Mouse (Mus musculus) kidney, embryonic 16.5 days (tissue): ENCODE results near the gene Wbp1l. TPM values are rescaled to one million over a fixed set of nuclear protein-coding genes. Genes with fewer than 3 reads are reported as not detected.

ENCODE experiments used
- ATAC-seq: fragments of 200-750 bp; cut with Nextera tagmentation; 2 replicates; pipeline ENCODE4 v1.8.0; 2017; ENCODE audit warnings: moderate TSS enrichment; ENCODE audit not compliant: low FRiP score, low TSS enrichment
- H3K27ac ChIP-seq: fragments of 300-500 bp; sonication (generic); 2 replicates; pipeline ENCODE4 v1.5.1; 2014; ENCODE audit warnings: low read length
- H3K27me3 ChIP-seq: fragments of 300-500 bp; sonication (generic); 2 replicates; pipeline ENCODE4 v1.6.1; 2014; ENCODE audit warnings: low read length, control low read depth, mixed read lengths; ENCODE audit not compliant: insufficient read depth
- H3K36me3 ChIP-seq: fragments of 300-500 bp; sonication (generic); 2 replicates; pipeline ENCODE4 v1.6.1; 2014; ENCODE audit warnings: low read length, control low read depth, mixed read lengths; ENCODE audit not compliant: insufficient read depth
- H3K4me1 ChIP-seq: fragments of 300-500 bp; sonication (generic); 2 replicates; pipeline ENCODE4 v1.6.1; 2014; ENCODE audit warnings: low read length, control low read depth, mixed read lengths; ENCODE audit not compliant: insufficient read depth
- H3K4me2 ChIP-seq: fragments of 300-500 bp; sonication (generic); replicated peaks from 2 replicates; pipeline ENCODE4 v1.6.1; 2014; ENCODE audit warnings: low read depth, low read length
- H3K4me3 ChIP-seq: fragments of 300-500 bp; sonication (generic); 2 replicates; pipeline ENCODE4 v1.5.1; 2014; ENCODE audit warnings: mild to moderate bottlenecking, low read length
- H3K9ac ChIP-seq: fragments of 300-500 bp; sonication (generic); replicated peaks from 2 replicates; pipeline ENCODE4 v1.6.1; 2014; ENCODE audit warnings: low read length
- H3K9me3 ChIP-seq: fragments of 300-500 bp; sonication (generic); 2 replicates; pipeline ENCODE4 v1.6.1; 2016; ENCODE audit warnings: low read length, control low read depth
- WGBS: fragments of 180-500 bp; shearing (Covaris S2); extraction: QIAGEN DNeasy Blood & Tissue Kit; methylation state at CpG from one replicate; pipeline ENCODE4 v1.1.7; 2014; 5-methylcytosine and 5-hydroxymethylcytosine counted together
- polyA plus RNA-seq: library from polyadenylated mRNA; unstranded; fragments of >200 nt; fragmentation: Nextera tagmentation; extraction: Ambion mirVana; gene quantifications from 2 replicates; pipeline ENCODE4 v1.2.1, GENCODE M21; 2015

The Wbp1l gene
- polyA plus RNA-seq, 1 experiment from 2014 or later, result 53.4 TPM

DNA sequence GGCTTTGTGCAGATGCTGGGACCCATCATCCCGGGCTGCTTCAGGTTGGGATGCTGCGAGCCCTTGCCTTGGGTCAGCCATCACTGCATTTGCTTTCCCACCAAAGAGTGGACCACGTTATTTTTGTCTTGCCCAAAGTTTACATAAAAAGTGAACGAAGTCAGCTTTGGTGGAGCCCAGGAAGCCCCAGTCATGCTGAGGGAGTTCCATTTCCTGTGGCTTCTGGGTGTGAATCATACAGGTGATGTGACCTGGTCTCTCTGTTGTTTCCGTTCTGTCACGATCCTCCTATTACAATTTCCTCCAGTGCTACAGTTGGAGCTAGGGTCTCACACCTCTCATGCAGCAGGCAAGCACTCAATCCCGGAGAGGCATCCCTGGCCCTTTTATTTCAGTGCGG is 18.5 kb downstream of the Wbp1l start:
- no peak for ATAC-seq
- no peaks in the 10 kb centered on the region for H3K9me3 ChIP-seq
- no peak overlapping the region for H3K27ac ChIP-seq
- H3K4me1 ChIP-seq, result peaks cover 58% of the 10 kb centered on the region
- H3K36me3 ChIP-seq, result peaks cover 4% of the 10 kb centered on the region; the same call in 1 of the 2 replicates
- no peak overlapping the region for H3K4me2 ChIP-seq
- no peak overlapping the region for H3K4me3 ChIP-seq
- 79% methylated on average over 8 of the region's 8 CpGs for WGBS
- H3K27me3 ChIP-seq, result no peaks in the 10 kb centered on the region
- no peak overlapping the region for H3K9ac ChIP-seq

DNA sequence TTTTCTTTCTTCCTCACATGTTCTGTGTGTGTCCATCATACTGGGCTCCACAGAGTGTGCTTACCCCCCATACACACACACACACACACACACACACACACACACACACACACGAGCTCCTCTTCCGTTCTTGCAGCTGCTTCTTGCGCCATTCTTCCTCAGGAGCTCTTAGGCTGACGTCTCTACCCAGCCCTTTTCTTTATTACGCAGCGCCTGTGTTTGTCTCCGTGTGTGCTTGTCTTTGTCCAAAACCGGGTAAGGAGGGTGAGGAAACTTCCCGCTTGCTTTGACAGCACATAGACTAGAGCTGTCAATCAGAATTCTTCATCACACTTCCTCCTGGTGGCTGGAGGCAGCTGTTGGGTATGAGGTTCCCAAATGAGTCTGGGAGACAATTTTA is 19.4 kb downstream of the Wbp1l start:
- Histone ChIP-seq H3K27me3 (no peaks in the 10 kb centered on the region), H3K4me2 (no peak overlapping the region), H3K4me3 (no peak overlapping the region), H3K4me1 (peaks cover 65% of the 10 kb centered on the region), H3K9ac (no peak overlapping the region), H3K27ac (peak overlapping the region; percentile 47; the same call in 1 of the 2 replicates), H3K36me3 (peaks cover 4% of the 10 kb centered on the region; the same call in 1 of the 2 replicates), H3K9me3 (no peaks in the 10 kb centered on the region)
- 71% methylated on average over 9 of the region's 9 CpGs for WGBS
- no peak for ATAC-seq

DNA sequence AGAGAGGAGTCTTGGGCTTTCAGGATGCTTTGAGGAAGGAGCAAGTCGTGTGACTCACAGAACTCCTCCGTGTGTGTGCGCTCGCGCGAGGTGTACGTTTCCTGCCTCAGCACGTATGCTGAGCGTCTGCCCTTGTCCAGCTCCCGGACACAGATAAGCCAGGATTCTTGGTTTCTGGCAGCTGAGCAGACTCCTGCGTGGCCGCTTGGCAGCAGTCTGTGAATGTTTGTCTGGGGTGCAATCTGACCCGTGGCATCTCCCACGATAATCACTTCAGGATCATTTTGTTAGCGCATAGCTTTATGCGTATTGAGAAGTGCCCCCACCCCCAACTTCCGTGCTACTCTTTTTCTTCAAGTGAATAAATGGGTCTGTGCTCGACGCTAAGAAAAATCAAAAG is 20.1 kb downstream of the Wbp1l start:
- Histone ChIP-seq H3K36me3 (no peaks in the 10 kb centered on the region), H3K4me2 (no peak overlapping the region), H3K4me3 (no peak overlapping the region), H3K9me3 (no peaks in the 10 kb centered on the region), H3K4me1 (peaks cover 72% of the 10 kb centered on the region), H3K27me3 (no peaks in the 10 kb centered on the region), H3K27ac (peak overlapping the region; percentile 47; the same call in 1 of the 2 replicates), H3K9ac (no peak overlapping the region)
- WGBS, result 41% methylated on average over 19 of the region's 19 CpGs
- ATAC-seq, result no peak

DNA sequence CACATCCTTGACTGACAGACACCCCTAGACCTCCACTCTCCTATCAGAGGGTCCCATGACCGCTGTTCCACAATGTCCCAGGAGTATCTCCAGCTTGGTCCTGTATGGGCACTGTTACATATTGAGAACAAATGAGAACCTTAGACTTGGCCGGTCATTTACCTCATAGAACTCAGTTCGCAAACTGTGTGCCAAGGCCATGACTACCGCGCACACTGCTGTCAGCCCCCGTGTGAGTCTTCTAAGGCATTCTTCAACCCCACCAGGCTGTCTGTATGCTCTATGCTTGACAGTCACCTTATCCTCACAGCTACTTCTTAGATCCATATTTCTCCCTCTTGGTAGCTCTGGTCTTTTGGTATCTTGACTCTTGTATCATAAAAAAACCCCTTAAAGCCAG is 20.6 kb downstream of the Wbp1l start:
- ATAC-seq, result no peak
- whole genome bisulfite sequencing, result 94% methylated on average over 6 of the region's 6 CpGs
- no peak overlapping the region for H3K27ac ChIP-seq

DNA sequence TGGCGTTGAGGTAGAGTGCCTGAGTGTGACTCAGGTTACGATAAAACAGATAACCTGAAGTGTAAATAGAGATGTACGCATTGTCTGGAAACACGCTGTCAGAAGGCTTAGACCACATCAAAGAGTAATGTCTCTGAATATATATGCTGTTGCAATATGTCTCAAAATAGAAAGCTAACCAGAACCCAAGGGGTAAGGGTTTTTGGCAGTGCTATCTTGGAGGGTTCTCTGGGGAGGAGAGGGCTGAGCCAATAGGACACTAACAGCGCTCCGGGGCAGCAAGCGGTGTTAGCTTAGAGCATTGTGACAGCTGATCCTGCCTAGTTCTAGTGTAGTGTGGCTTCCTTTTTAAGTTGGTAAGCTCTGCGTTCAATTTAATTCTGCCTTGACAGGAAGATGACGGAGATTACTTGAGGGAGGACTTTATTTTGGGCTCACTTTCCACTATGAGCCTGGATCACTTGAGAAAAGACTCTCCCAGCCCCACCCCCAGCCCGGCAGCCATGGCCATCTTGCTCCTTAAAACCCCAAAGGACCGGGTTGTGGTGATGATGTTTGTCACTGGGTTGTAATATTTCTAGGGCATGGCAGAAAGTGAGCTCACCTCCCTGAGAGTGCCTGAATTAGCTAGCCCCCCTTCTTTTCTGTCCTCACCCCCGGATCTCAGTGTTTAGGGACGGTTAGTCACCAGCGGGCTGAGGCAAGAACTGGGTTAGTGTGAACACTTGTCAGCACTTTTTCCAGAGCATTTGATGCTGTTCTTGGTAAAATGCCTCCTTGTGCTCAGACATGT is 21.3 kb downstream of the Wbp1l start:
- Histone ChIP-seq H3K27me3 (no peaks in the 10 kb centered on the region), H3K4me1 (peaks cover 84% of the 10 kb centered on the region), H3K9ac (no peak overlapping the region), H3K4me2 (no peak overlapping the region), H3K4me3 (no peak overlapping the region), H3K27ac (no peak overlapping the region), H3K36me3 (peaks cover 2% of the 10 kb centered on the region), H3K9me3 (no peaks in the 10 kb centered on the region)
- no peak for ATAC-seq
- WGBS, result 68% methylated on average over 14 of the region's 14 CpGs

More for the DNA sequence above, 20.6 kb downstream of the Wbp1l start:
- Histone ChIP-seq H3K36me3 (no peaks in the 10 kb centered on the region), H3K4me1 (peaks cover 77% of the 10 kb centered on the region), H3K4me2 (no peak overlapping the region), H3K9me3 (no peaks in the 10 kb centered on the region), H3K27me3 (no peaks in the 10 kb centered on the region), H3K4me3 (no peak overlapping the region), H3K9ac (no peak overlapping the region)

DNA sequence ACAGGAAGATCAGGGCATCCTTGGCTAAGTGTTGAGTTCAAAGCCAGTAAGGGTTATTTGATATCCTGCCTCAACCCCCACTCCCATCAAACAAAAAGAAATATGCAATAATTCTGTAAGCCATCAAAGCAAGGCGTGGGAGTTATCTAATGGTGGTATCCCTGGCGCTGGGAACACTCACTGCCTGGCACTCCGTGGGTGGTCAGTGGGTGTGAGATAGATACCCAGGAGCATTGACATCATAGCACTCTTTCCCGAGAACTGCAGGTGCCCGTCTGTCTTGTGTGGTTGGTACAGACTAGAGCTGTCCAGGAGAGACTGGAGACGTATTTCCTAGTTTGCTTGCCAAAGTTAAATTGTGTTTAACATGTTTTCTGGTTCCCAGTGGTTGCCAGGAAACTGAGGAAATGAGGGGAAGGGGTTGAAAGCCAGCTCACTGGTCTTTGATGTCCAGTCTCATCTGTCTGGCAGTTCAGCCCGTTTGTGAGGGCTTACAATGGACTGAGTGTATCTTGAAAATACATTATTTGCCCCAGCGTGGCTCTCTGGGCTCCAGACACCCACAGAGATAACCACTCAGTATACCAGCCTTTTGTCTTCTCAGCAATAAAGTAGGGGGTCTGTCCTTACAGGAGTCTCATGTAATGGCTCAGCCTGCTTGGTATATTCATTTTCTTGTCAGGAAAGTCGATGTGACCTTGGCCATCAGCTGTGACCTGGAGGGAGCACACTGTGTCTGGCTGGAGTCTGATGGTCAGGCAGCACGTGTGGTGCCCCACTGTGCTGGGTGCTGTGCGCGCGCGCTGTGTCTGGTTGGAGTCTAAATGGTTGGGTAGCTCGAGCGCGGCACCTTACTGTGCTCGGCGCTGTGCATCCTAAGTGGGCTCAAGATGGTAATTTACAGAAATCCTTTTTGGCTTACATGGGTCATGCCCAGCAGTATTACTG is 22.6 kb downstream of the Wbp1l start:
- 64% methylated on average over 19 of the region's 19 CpGs for WGBS
- no peak overlapping the region for H3K9ac ChIP-seq
- H3K9me3 ChIP-seq, result no peaks in the 10 kb centered on the region
- no peak overlapping the region for H3K27ac ChIP-seq
- H3K4me3 ChIP-seq, result no peak overlapping the region
- H3K27me3 ChIP-seq, result no peaks in the 10 kb centered on the region
- peaks cover 5% of the 10 kb centered on the region for H3K36me3 ChIP-seq
- ATAC-seq, result no peak
- no peak overlapping the region for H3K4me2 ChIP-seq
- H3K4me1 ChIP-seq, result peaks cover 86% of the 10 kb centered on the region

DNA sequence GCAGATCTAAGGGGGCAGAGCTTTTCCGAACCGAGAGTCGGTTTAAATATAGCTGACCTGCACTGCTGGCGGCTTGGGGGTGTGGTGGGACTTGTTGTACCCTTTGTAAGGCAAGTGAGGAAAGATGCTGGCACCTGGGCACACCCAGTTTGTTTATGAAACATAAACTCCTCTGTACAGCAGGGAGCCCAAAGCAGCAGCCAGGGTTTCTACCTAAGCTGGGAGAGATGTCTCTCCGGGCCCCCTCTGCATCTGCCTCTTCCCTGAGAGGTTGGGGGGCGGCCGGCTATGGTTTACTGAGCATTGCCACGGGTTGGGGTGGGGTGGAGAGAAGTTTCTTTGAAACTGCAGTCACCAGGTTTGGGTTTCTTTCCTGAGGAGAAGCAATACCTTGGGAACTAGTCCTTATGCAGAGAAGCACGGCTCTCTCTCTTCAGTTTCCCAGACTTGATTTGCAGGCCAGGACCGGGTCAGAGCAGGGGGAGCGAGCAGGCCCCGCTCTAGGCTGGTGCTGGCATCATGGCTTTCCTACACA is 23.8 kb downstream of the Wbp1l start:
- H3K4me3 ChIP-seq, result peak overlapping the region; percentile 41
- no peak for ATAC-seq
- WGBS, result 24% methylated on average over 12 of the region's 12 CpGs
- H3K36me3 ChIP-seq, result peaks cover 5% of the 10 kb centered on the region
- H3K27me3 ChIP-seq, result no peaks in the 10 kb centered on the region
- H3K27ac ChIP-seq, result peak overlapping the region; percentile 96
- no peaks in the 10 kb centered on the region for H3K9me3 ChIP-seq
- H3K9ac ChIP-seq, result peak overlapping the region; percentile 70
- H3K4me2 ChIP-seq, result peak overlapping the region; percentile 64
- peaks cover 76% of the 10 kb centered on the region for H3K4me1 ChIP-seq

DNA sequence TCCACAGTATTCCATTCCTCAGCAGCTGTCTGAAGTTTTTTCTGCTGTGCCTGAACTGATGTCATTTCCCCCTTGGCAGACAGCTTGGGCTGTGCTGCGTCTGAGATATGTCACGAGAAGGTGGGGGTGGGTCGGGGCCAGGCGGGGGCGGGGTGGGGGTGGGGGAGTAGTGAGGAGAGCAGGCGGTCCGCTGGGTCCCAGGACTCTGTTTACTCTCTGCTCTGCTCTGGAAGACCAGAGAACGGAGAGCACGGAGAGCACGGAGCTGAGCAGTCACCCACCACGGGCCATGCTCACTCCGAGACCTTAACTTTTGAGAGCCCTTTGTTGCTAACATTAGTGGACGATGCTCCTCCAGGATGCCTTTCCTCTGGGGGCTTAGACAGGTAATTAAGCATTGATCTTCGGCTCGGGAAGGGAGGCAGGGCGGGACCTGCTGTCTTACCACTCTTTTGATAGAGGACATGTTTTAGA is 24.3 kb downstream of the Wbp1l start:
- H3K27me3 ChIP-seq, result no peaks in the 10 kb centered on the region
- WGBS, result 1% methylated on average over 16 of the region's 16 CpGs
- peaks cover 7% of the 10 kb centered on the region for H3K36me3 ChIP-seq
- H3K27ac ChIP-seq, result peak overlapping the region; percentile 96
- H3K4me1 ChIP-seq, result peaks cover 74% of the 10 kb centered on the region
- H3K9ac ChIP-seq, result peak overlapping the region; percentile 70
- H3K9me3 ChIP-seq, result no peaks in the 10 kb centered on the region
- peak overlapping the region; percentile 64 for H3K4me2 ChIP-seq
- ATAC-seq, result peak; percentile 81
- H3K4me3 ChIP-seq, result peak overlapping the region; percentile 41

DNA sequence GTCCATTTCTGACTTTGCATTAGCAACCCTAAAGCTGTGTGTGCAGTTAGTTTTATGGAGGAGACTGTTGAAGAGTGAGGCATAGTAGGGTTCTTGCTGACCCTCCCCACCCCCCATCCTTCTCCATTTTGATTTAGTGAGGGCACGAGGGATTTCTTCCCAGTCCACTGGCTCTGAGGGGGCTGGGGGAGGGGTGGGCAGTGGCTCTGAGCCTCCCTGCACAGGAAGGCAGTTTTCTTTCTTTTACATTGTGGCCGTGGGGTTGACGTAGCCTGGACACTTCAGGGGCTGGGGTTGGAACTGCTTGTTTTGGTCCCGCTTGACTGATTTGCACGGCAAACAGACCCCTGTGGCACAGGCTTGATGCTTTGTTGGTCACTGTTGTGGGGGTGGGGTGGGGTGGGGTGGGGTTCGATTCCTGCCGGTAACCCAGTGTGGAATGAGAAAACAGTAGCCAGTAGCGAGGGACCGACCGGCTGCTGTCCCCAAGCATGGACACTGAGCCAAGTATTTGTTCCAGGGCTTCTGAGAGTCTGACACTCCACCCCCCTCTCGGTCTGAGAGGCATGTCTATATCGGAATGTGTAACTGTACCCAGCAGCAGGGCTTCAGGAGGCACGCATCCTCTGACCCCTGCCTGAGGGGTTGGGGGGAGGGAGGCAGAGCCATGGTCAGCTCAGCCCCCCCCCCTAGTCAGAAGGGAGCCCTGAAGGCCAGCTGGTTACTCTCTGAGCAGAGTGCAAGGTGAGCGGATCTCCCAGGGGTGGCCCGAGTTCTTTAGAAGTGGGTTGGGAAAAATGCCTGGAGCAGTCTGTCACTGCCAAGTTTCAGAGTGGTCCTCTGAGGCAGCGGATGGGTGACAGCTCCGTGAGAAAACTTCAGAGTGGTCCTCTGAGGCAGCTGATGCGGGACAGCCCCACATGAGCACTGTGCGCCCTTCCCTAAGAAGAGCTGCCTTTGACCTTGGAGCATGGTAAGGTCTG is 25.2 kb downstream of the Wbp1l start:
- no peaks in the 10 kb centered on the region for H3K27me3 ChIP-seq
- peak overlapping the region; percentile 70 for H3K9ac ChIP-seq
- peak overlapping the region; percentile 41 for H3K4me3 ChIP-seq
- 12% methylated on average over 19 of the region's 19 CpGs for WGBS
- peak overlapping the region; percentile 64 for H3K4me2 ChIP-seq
- H3K9me3 ChIP-seq, result no peaks in the 10 kb centered on the region
- H3K27ac ChIP-seq, result peak overlapping the region; percentile 96
- ATAC-seq, result peak; percentile 77
- peaks cover 9% of the 10 kb centered on the region for H3K36me3 ChIP-seq
- H3K4me1 ChIP-seq, result peaks cover 66% of the 10 kb centered on the region
